Mouse (Mus musculus) thymus, adult 2 months (tissue): ENCODE results near the gene Zscan21. TPM values are rescaled to one million over a fixed set of nuclear protein-coding genes. Genes with fewer than 3 reads are reported as not detected.

Experiments
- DNase-seq: peaks from one replicate; pipeline ENCODE4 v3.0.0; 2021
- H3K27ac ChIP-seq: fragments of 200-500 bp; 2 replicates; pipeline ENCODE4 v1.5.1; 2012; ENCODE audit warnings: low read length, control low read depth; ENCODE audit not compliant: control insufficient read depth, insufficient read depth
- H3K27me3 ChIP-seq: fragments of 200-500 bp; 2 replicates; pipeline ENCODE4 v1.6.1; 2012; ENCODE audit warnings: mild to moderate bottlenecking, low read length, moderate library complexity, mixed read lengths; ENCODE audit not compliant: control insufficient read depth, insufficient read depth
- H3K36me3 ChIP-seq: fragments of 200-500 bp; 2 replicates; pipeline ENCODE4 v1.6.1; 2012; ENCODE audit warnings: mild to moderate bottlenecking, low read length, moderate library complexity; ENCODE audit not compliant: control insufficient read depth, insufficient read depth
- H3K4me1 ChIP-seq: fragments of 200-500 bp; replicated peaks from 2 replicates; pipeline ENCODE4 v1.6.1; 2012; ENCODE audit warnings: low read length; ENCODE audit not compliant: control insufficient read depth, insufficient read depth
- H3K4me3 ChIP-seq: fragments of 200-500 bp; 2 replicates; pipeline ENCODE4 v1.5.1; 2012; ENCODE audit warnings: mild to moderate bottlenecking, low read length, control low read depth, moderate library complexity; ENCODE audit not compliant: control insufficient read depth, insufficient read depth
- CTCF ChIP-seq: fragments of 200-500 bp; IDR thresholded peaks from 2 replicates; pipeline ENCODE4 v1.5.1; 2012; ENCODE audit warnings: mild to moderate bottlenecking, control low read depth, low read length, moderate library complexity, borderline replicate concordance; ENCODE audit not compliant: control insufficient read depth, poor library complexity, insufficient read depth; ENCODE audit errors: extremely low read depth
- POLR2A ChIP-seq: fragments of 200-500 bp; IDR thresholded peaks from 2 replicates; pipeline ENCODE4 v1.6.1; 2012; ENCODE audit warnings: mild to moderate bottlenecking, low read length, control low read depth, moderate library complexity; ENCODE audit not compliant: control insufficient read depth, poor library complexity, insufficient read depth; ENCODE audit errors: extremely low read depth
- WGBS: fragments of 180-500 bp; shearing (Covaris S2); methylation state at CpG from one replicate; pipeline ENCODE4 v1.1.7; 2018; 5-methylcytosine and 5-hydroxymethylcytosine counted together
- polyA plus RNA-seq: library from polyadenylated mRNA; depleted of rRNA; stranded (reverse); fragments of >200 nt; gene quantifications from 2 replicates; pipeline ENCODE4 v1.2.3, GENCODE M21; 2012; rRNA removed

The Zscan21 gene
- polyA plus RNA-seq = 11.1 and 13.0 TPM in 2 replicates

GRCm38 (mm10) chr5:138116255-138117198, at the start of gene Zscan21:
TSS of gene Zscan21 (plus strand) at chr5:138116903.
- Histone ChIP-seq H3K27me3 (no peaks in the 10 kb centered on the region), H3K4me3 (peak within 1 kb of the TSS; percentile 94), H3K36me3 (no peaks in the 10 kb centered on the region), H3K27ac (peak within 1 kb of the TSS; percentile 78), H3K4me1 (peaks cover 4% of the 10 kb centered on the region)
- 8% methylated on average over 38 of the region's 38 CpGs for WGBS
- TF ChIP-seq CTCF = peak; percentile 19; the same call in 1 of the 2 replicates
- TF ChIP-seq POLR2A = peak; percentile 78
- DNase-seq = peak; percentile 89

DNA sequence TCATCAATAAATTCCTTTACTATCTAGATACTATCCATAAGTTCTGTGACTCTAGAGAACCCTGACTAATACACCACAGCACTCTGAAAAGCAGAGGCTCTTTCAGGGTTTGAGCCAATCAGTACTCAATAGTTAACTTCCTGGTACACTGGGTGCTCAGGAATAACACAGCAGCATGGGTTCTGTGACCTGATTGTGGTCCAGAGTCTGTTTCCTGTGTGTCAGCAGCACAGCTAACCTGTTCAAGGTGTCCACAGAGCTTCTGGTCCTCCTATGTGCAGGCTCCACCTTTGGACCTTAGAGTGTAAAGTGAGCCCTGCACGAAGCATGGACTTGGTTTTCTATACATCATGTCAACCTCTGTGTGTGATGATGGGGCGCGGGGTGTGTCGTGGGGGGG, 42.9 kb upstream of the Zscan21 start:
- DNase-seq = no peak
- TF ChIP-seq CTCF = no peak
- no peak for TF ChIP-seq POLR2A
- no peak overlapping the region for H3K4me3 ChIP-seq
- WGBS = 87% methylated on average over 4 of the region's 4 CpGs
- H3K4me1 ChIP-seq = no peaks in the 10 kb centered on the region
- no peaks in the 10 kb centered on the region for H3K27me3 ChIP-seq
- H3K27ac ChIP-seq = no peak overlapping the region
- no peaks in the 10 kb centered on the region for H3K36me3 ChIP-seq

GRCm38 (mm10) chr5:138075684-138076083, 41.0 kb upstream of the Zscan21 start:
- TF ChIP-seq POLR2A (no peak), CTCF (no peak)
- DNase-seq = no peak
- Histone ChIP-seq H3K27ac (no peak overlapping the region), H3K27me3 (no peaks in the 10 kb centered on the region), H3K36me3 (no peaks in the 10 kb centered on the region), H3K4me1 (no peaks in the 10 kb centered on the region), H3K4me3 (no peak overlapping the region)
- WGBS = 74% methylated on average over 3 of the region's 3 CpGs

DNA sequence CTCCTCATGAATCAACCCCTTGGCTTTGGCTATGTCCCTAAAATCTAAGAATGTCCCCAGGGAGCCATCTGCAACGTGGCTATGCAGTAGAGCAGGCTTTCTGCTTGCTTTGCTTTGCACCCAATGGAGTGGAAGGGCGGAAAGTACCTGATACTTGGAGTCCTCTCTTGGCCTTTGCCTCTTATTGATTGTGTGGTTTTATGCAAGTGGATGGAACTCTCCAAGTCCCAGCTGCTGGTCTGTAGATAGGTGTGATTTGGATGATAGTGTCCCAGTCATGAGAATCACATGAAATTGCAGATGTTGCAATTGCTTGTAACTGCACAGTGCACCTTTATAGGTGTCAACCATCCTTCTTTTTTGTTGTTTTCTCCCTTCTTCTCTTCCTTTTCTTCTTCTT, 40.6 kb upstream of the Zscan21 start:
- Histone ChIP-seq H3K27me3 (no peaks in the 10 kb centered on the region), H3K4me3 (no peak overlapping the region), H3K36me3 (no peaks in the 10 kb centered on the region), H3K27ac (no peak overlapping the region), H3K4me1 (no peaks in the 10 kb centered on the region)
- no peak for DNase-seq
- TF ChIP-seq CTCF (no peak), POLR2A (no peak)
- 59% methylated on average over 2 of the region's 2 CpGs for WGBS

GRCm38 (mm10) chr5:138080456-138080855, 36.2 kb upstream of the Zscan21 start:
- WGBS = 95% methylated on average over 5 of the region's 5 CpGs
- Histone ChIP-seq H3K4me3 (no peak overlapping the region), H3K27ac (no peak overlapping the region), H3K27me3 (no peaks in the 10 kb centered on the region), H3K36me3 (no peaks in the 10 kb centered on the region), H3K4me1 (no peaks in the 10 kb centered on the region)
- no peak for DNase-seq
- TF ChIP-seq POLR2A (no peak), CTCF (no peak)

GRCm38 (mm10) chr5:138081446-138081845, 35.3 kb upstream of the Zscan21 start:
- 83% methylated on average over 9 of the region's 9 CpGs for WGBS
- H3K36me3 ChIP-seq = no peaks in the 10 kb centered on the region

More at GRCm38 (mm10) chr5:138081446-138081845, 35.3 kb upstream of the Zscan21 start:
- Histone ChIP-seq H3K4me1 (no peaks in the 10 kb centered on the region), H3K27me3 (no peaks in the 10 kb centered on the region), H3K4me3 (no peak overlapping the region), H3K27ac (no peak overlapping the region)
- no peak for DNase-seq
- TF ChIP-seq POLR2A (no peak), CTCF (no peak)
